Mouse (Mus musculus): ENCODE results near the gene Nceh1.

DNA sequence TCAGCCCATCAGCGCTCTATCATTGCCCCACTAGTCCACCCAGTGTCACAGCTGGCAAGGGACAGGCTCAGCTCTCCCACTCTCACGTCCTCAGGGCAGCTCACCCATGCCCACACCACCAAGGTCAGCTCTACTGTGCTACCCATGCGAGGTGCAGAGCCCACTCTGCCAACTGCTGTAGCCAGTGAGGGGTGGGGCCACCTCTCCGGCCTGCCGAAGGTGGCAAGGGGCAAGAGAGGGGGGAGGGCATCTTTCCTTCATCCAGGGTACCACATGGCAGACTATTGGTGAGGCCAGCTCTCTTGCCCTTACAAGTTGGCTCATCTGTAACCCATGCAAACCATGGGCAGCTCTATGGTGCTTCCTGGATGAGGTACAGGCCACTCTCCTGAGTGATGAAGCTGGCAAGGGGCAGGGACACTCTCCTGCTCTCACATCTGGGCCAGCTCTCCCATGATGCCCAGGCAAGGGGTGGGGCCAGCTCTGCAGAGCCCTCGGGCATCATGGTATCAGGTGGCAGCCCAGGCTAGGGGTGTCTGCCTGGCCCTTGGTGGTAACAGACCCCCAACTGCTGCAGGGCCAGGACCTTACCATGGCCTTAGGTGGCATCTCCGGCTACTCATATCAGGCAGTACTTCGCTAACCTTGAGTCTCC, 12.9 kb downstream of the Nceh1 start:
- TF ChIP-seq CTCF (IDR thresholded peaks at IDR 0.05) (no peak), EP300 (IDR thresholded peaks at IDR 0.05) (no peak)
